Mouse (Mus musculus): ENCODE measurements around the gene Ptms. TPM values are rescaled to one million over a fixed set of nuclear protein-coding genes. Genes with fewer than 3 reads are reported as not detected.
A peak's percentile ranks its signal among the peaks of the same experiment; 100 is the strongest.

Gene Ptms
- polyA plus RNA-seq, 1 experiment, result 168 TPM

GRCm38 (mm10) chr6:124913214-124913613, 6.7 kb downstream of the Ptms start:
- Histone ChIP-seq H3K4me3 (ENCODE audit: control insufficient read depth, low read depth, low read length) (no peak overlapping the region), H3K27me3 (ENCODE audit: control insufficient read depth, insufficient read depth, low read length) (peaks cover 5% of the 10 kb centered on the region), H3K4me1 (ENCODE audit: control insufficient read depth, insufficient read depth, low read length) (peaks cover 23% of the 10 kb centered on the region), H3K36me3 (ENCODE audit: control insufficient read depth, insufficient read depth, low read length) (no peaks in the 10 kb centered on the region), H3K27ac (ENCODE audit: control insufficient read depth, insufficient read depth, low read depth, low read length) (no peak overlapping the region)
- TF ChIP-seq CTCF (IDR thresholded peaks at IDR 0.05; ENCODE audit: control insufficient read depth, insufficient read depth, insufficient replicate concordance, low read depth, low read length) (no peak), POLR2A (IDR thresholded peaks at IDR 0.05; ENCODE audit: control insufficient read depth, low read depth, low read length) (no peak)

GRCm38 (mm10) chr6:124911533-124912218, 8.2 kb downstream of the Ptms start, which contains the start of gene Lag3:
Gene Lag3 (minus strand): TSS chr6:124911705.
- Histone ChIP-seq H3K27ac (ENCODE audit: control insufficient read depth, insufficient read depth, low read depth, low read length) (no peak within 1 kb of the TSS), H3K4me3 (ENCODE audit: control insufficient read depth, low read depth, low read length) (no peak within 1 kb of the TSS), H3K27me3 (ENCODE audit: control insufficient read depth, insufficient read depth, low read length) (no peaks in the 10 kb centered on the region), H3K4me1 (ENCODE audit: control insufficient read depth, insufficient read depth, low read length) (peaks cover 23% of the 10 kb centered on the region), H3K36me3 (ENCODE audit: control insufficient read depth, insufficient read depth, low read length) (no peaks in the 10 kb centered on the region)
- no peak for TF ChIP-seq POLR2A (IDR thresholded peaks at IDR 0.05; ENCODE audit: control insufficient read depth, low read depth, low read length)
- TF ChIP-seq CTCF (IDR thresholded peaks at IDR 0.05; ENCODE audit: control insufficient read depth, insufficient read depth, insufficient replicate concordance, low read depth, low read length), result no peak

GRCm38 (mm10) chr6:124910032-124910431, 9.9 kb downstream of the Ptms start:
- Histone ChIP-seq H3K4me3 (ENCODE audit: control insufficient read depth, low read depth, low read length) (peak overlapping the region; percentile 22), H3K27ac (ENCODE audit: control insufficient read depth, insufficient read depth, low read depth, low read length) (no peak overlapping the region), H3K27me3 (ENCODE audit: control insufficient read depth, insufficient read depth, low read length) (no peaks in the 10 kb centered on the region), H3K4me1 (ENCODE audit: control insufficient read depth, insufficient read depth, low read length) (peaks cover 19% of the 10 kb centered on the region), H3K36me3 (ENCODE audit: control insufficient read depth, insufficient read depth, low read length) (no peaks in the 10 kb centered on the region)
- no peak for TF ChIP-seq POLR2A (IDR thresholded peaks at IDR 0.05; ENCODE audit: control insufficient read depth, low read depth, low read length)
- no peak for TF ChIP-seq CTCF (IDR thresholded peaks at IDR 0.05; ENCODE audit: control insufficient read depth, insufficient read depth, insufficient replicate concordance, low read depth, low read length)

GRCm38 (mm10) chr6:124907767-124908166, 12.1 kb downstream of the Ptms start:
- no peak for TF ChIP-seq CTCF (IDR thresholded peaks at IDR 0.05; ENCODE audit: control insufficient read depth, insufficient read depth, insufficient replicate concordance, low read depth, low read length)
- no peak for TF ChIP-seq POLR2A (IDR thresholded peaks at IDR 0.05; ENCODE audit: control insufficient read depth, low read depth, low read length)
- Histone ChIP-seq H3K36me3 (ENCODE audit: control insufficient read depth, insufficient read depth, low read length) (no peaks in the 10 kb centered on the region), H3K4me1 (ENCODE audit: control insufficient read depth, insufficient read depth, low read length) (peaks cover 27% of the 10 kb centered on the region), H3K27ac (ENCODE audit: control insufficient read depth, insufficient read depth, low read depth, low read length) (no peak overlapping the region), H3K4me3 (ENCODE audit: control insufficient read depth, low read depth, low read length) (no peak overlapping the region), H3K27me3 (ENCODE audit: control insufficient read depth, insufficient read depth, low read length) (no peaks in the 10 kb centered on the region)

GRCm38 (mm10) chr6:124904991-124905860, 14.7 kb downstream of the Ptms start:
- Histone ChIP-seq H3K4me3 (ENCODE audit: control insufficient read depth, low read depth, low read length) (no peak overlapping the region), H3K36me3 (ENCODE audit: control insufficient read depth, insufficient read depth, low read length) (no peaks in the 10 kb centered on the region), H3K4me1 (ENCODE audit: control insufficient read depth, insufficient read depth, low read length) (peaks cover 26% of the 10 kb centered on the region), H3K27ac (ENCODE audit: control insufficient read depth, insufficient read depth, low read depth, low read length) (no peak overlapping the region), H3K27me3 (ENCODE audit: control insufficient read depth, insufficient read depth, low read length) (no peaks in the 10 kb centered on the region)
- TF ChIP-seq CTCF (IDR thresholded peaks at IDR 0.05; ENCODE audit: control insufficient read depth, insufficient read depth, insufficient replicate concordance, low read depth, low read length) (no peak), POLR2A (IDR thresholded peaks at IDR 0.05; ENCODE audit: control insufficient read depth, low read depth, low read length) (no peak)

GRCm38 (mm10) chr6:124904161-124904981, 15.5 kb downstream of the Ptms start:
- Histone ChIP-seq H3K4me1 (ENCODE audit: control insufficient read depth, insufficient read depth, low read length) (peaks cover 19% of the 10 kb centered on the region), H3K27ac (ENCODE audit: control insufficient read depth, insufficient read depth, low read depth, low read length) (peak overlapping the region; percentile 86), H3K4me3 (ENCODE audit: control insufficient read depth, low read depth, low read length) (peak overlapping the region; percentile 73), H3K36me3 (ENCODE audit: control insufficient read depth, insufficient read depth, low read length) (no peaks in the 10 kb centered on the region), H3K27me3 (ENCODE audit: control insufficient read depth, insufficient read depth, low read length) (no peaks in the 10 kb centered on the region)
- TF ChIP-seq CTCF (IDR thresholded peaks at IDR 0.05; ENCODE audit: control insufficient read depth, insufficient read depth, insufficient replicate concordance, low read depth, low read length), result no peak
- no peak for TF ChIP-seq POLR2A (IDR thresholded peaks at IDR 0.05; ENCODE audit: control insufficient read depth, low read depth, low read length)
